Mouse (Mus musculus): ENCODE measurements around the gene Dnmt3l.
"Not testable (repeated sequence)": the region's sequence is repeated elsewhere in the genome, so short reads cannot be mapped to it uniquely, and the experiment has no call there.

The Dnmt3l gene

GRCm38 (mm10) chr10:78084073-78084472 lies 42.3 kb downstream of the Dnmt3l start:
- DNase-seq (ENCODE audit: low spot score in 2 of 2) = no peak

GRCm38 (mm10) chr10:78085711-78086110 lies 44.0 kb downstream of the Dnmt3l start:
- no peak for DNase-seq (ENCODE audit: low spot score in 2 of 2)

- peak; percentile 72 to 79 for DNase-seq (ENCODE audit: low spot score in 2 of 2)
Observed at GRCm38 (mm10) chr10:78086444-78087061, 44.8 kb downstream of the Dnmt3l start.

- no peak for DNase-seq (ENCODE audit: low spot score in 2 of 2)
Observed at GRCm38 (mm10) chr10:78087101-78087511, 45.4 kb downstream of the Dnmt3l start.

GRCm38 (mm10) chr10:78090246-78090645 lies 48.5 kb downstream of the Dnmt3l start:
- DNase-seq (ENCODE audit: low spot score in 2 of 2) = peak in 1 of 2 experiments; percentile 64

GRCm38 (mm10) chr10:78090706-78091491 lies 49.2 kb downstream of the Dnmt3l start:
- no peak for DNase-seq (ENCODE audit: low spot score in 2 of 2)

- DNase-seq (ENCODE audit: low spot score in 2 of 2) = no peak
Observed at GRCm38 (mm10) chr10:78091865-78092724, 50.3 kb downstream of the Dnmt3l start.

- no peak for DNase-seq (ENCODE audit: low spot score in 2 of 2)
Observed at GRCm38 (mm10) chr10:78092725-78093029, 50.9 kb downstream of the Dnmt3l start.

GRCm38 (mm10) chr10:78095221-78095620 lies 53.5 kb downstream of the Dnmt3l start:
- DNase-seq (ENCODE audit: low spot score in 2 of 2) = no peak

- DNase-seq (ENCODE audit: low spot score in 2 of 2) = peak; percentile 71 to 72
Observed at GRCm38 (mm10) chr10:78095954-78096931, 54.5 kb downstream of the Dnmt3l start.

GRCm38 (mm10) chr10:78099860-78100259 lies 58.1 kb downstream of the Dnmt3l start:
- DNase-seq (ENCODE audit: low spot score in 2 of 2) = not testable (repeated sequence)

GRCm38 (mm10) chr10:78100989-78101780 lies 59.4 kb downstream of the Dnmt3l start:
- no peak for DNase-seq (ENCODE audit: low spot score in 2 of 2)

- peak; percentile 49 to 60 for DNase-seq (ENCODE audit: low spot score in 2 of 2)
Observed at GRCm38 (mm10) chr10:78104555-78105490, 63.1 kb downstream of the Dnmt3l start.

GRCm38 (mm10) chr10:78105548-78105947 lies 63.8 kb downstream of the Dnmt3l start:
- DNase-seq (ENCODE audit: low spot score in 2 of 2) = no peak
